Mouse (Mus musculus): ENCODE data around the gene Adck2.

Gene Adck2

GRCm38 (mm10) chr6:39557723-39558261 lies 15.9 kb upstream of the Adck2 start, which contains the start of gene Dennd2a:
TSS of gene Dennd2a (minus strand) at chr6:39557867.
- peak; percentile 55 to 82 for DNase-seq (ENCODE audit: low spot score in 2 of 2)

- no peak for DNase-seq (ENCODE audit: low spot score in 2 of 2)
Measured at GRCm38 (mm10) chr6:39559276-39559939, 14.3 kb upstream of the Adck2 start.

- peak; percentile 62 to 96 for DNase-seq (ENCODE audit: low spot score in 2 of 2)
Measured at GRCm38 (mm10) chr6:39562166-39563015, 11.3 kb upstream of the Adck2 start.

- no peak for DNase-seq (ENCODE audit: low spot score in 2 of 2)
Measured at GRCm38 (mm10) chr6:39567528-39567927, 6.1 kb upstream of the Adck2 start.

- no peak for DNase-seq (ENCODE audit: low spot score in 2 of 2)
Measured at GRCm38 (mm10) chr6:39570426-39570825, 3.2 kb upstream of the Adck2 start.

- no peak for DNase-seq (ENCODE audit: low spot score in 2 of 2)
Measured at GRCm38 (mm10) chr6:39574555-39574869, 839 bp downstream of the Adck2 start.

- DNase-seq (ENCODE audit: low spot score in 2 of 2), result no peak
Measured at GRCm38 (mm10) chr6:39574951-39575350, 1.3 kb downstream of the Adck2 start.

GRCm38 (mm10) chr6:39579552-39579951 lies 5.9 kb downstream of the Adck2 start:
- no peak for DNase-seq (ENCODE audit: low spot score in 2 of 2)

GRCm38 (mm10) chr6:39580558-39580957 lies 6.9 kb downstream of the Adck2 start:
- no peak for DNase-seq (ENCODE audit: low spot score in 2 of 2)

GRCm38 (mm10) chr6:39581087-39581784 lies 7.6 kb downstream of the Adck2 start:
- DNase-seq (ENCODE audit: low spot score in 2 of 2), result no peak

- DNase-seq (ENCODE audit: low spot score in 2 of 2), result no peak
Measured at GRCm38 (mm10) chr6:39585517-39585916, 11.8 kb downstream of the Adck2 start, which contains the start of gene Gm42420. TSS of gene Gm42420 (plus strand) at chr6:39585753.

- no peak for DNase-seq (ENCODE audit: low spot score in 2 of 2)
Measured at GRCm38 (mm10) chr6:39591481-39591880, 17.8 kb downstream of the Adck2 start.

GRCm38 (mm10) chr6:39592401-39593214 lies 18.9 kb downstream of the Adck2 start, which contains the start of gene Ndufb2:
TSS of gene Ndufb2 (plus strand) at chr6:39592574.
- peak; percentile 84 to 96 for DNase-seq (ENCODE audit: low spot score in 2 of 2)

GRCm38 (mm10) chr6:39600851-39601250 lies 27.2 kb downstream of the Adck2 start:
- DNase-seq (ENCODE audit: low spot score in 2 of 2), result no peak

GRCm38 (mm10) chr6:39601828-39602227 lies 28.2 kb downstream of the Adck2 start:
- no peak for DNase-seq (ENCODE audit: low spot score in 2 of 2)

- peak in 1 of 2 experiments; percentile 32 for DNase-seq (ENCODE audit: low spot score in 2 of 2)
Measured at GRCm38 (mm10) chr6:39604565-39604964, 30.9 kb downstream of the Adck2 start.

- no peak for DNase-seq (ENCODE audit: low spot score in 2 of 2)
Measured at GRCm38 (mm10) chr6:39606056-39606455, 32.4 kb downstream of the Adck2 start.

- DNase-seq (ENCODE audit: low spot score in 2 of 2), result no peak
Measured at GRCm38 (mm10) chr6:39606862-39607261, 33.2 kb downstream of the Adck2 start.

GRCm38 (mm10) chr6:39607365-39607764 lies 33.7 kb downstream of the Adck2 start:
- DNase-seq (ENCODE audit: low spot score in 2 of 2), result no peak

- DNase-seq (ENCODE audit: low spot score in 2 of 2), result no peak
Measured at GRCm38 (mm10) chr6:39610207-39610606, 36.5 kb downstream of the Adck2 start.

GRCm38 (mm10) chr6:39611296-39611695 lies 37.6 kb downstream of the Adck2 start:
- DNase-seq (ENCODE audit: low spot score in 2 of 2), result no peak

Measured in left cerebral cortex, adult 9 months (tissue).